Mouse (Mus musculus): ENCODE measurements around the gene Ppp1r13b.

GRCm38 (mm10) chr12:111797251-111797650, 110.7 kb downstream of the Ppp1r13b start:
- TF ChIP-seq POLR2A (IDR thresholded peaks at IDR 0.05; ENCODE audit: borderline replicate concordance, extremely low read depth, low read depth, low read length) (no peak), CTCF (IDR thresholded peaks at IDR 0.05; ENCODE audit: insufficient read depth, low read length) (no peak)
